Mouse (Mus musculus) midbrain, embryonic 14.5 days (tissue): ENCODE results near the gene Arhgef3. TPM values are rescaled to one million over a fixed set of nuclear protein-coding genes. Genes with fewer than 3 reads are reported as not detected.

ENCODE experiments used
- ATAC-seq: fragments of 200-750 bp; cut with Nextera tagmentation; 2 replicates; pipeline ENCODE4 v1.8.0; 2017; ENCODE audit warnings: moderate number of reproducible peaks, moderate library complexity; ENCODE audit not compliant: low FRiP score, low TSS enrichment
- DNase-seq: peaks from one replicate; pipeline ENCODE4 v3.0.0-alpha.2; 2015
- H3K27ac ChIP-seq: fragments of 300-500 bp; sonication (generic); replicated peaks from 2 replicates; pipeline ENCODE4 v1.5.1; 2014; ENCODE audit warnings: mild to moderate bottlenecking, low read depth, low read length, moderate library complexity
- H3K27me3 ChIP-seq: fragments of 300-500 bp; sonication (generic); 2 replicates; pipeline ENCODE4 v1.6.1; 2014; ENCODE audit warnings: low read length, control low read depth, mixed read lengths; ENCODE audit not compliant: control insufficient read depth, insufficient read depth
- H3K36me3 ChIP-seq: fragments of 300-500 bp; sonication (generic); 2 replicates; pipeline ENCODE4 v1.6.1; 2014; ENCODE audit warnings: low read length, control low read depth; ENCODE audit not compliant: control insufficient read depth, insufficient read depth
- H3K4me1 ChIP-seq: fragments of 300-500 bp; sonication (generic); 2 replicates; pipeline ENCODE4 v1.6.1; 2014; ENCODE audit warnings: mild to moderate bottlenecking, antibody characterized with exemption, low read length, control low read depth; ENCODE audit not compliant: control insufficient read depth, insufficient read depth
- H3K4me2 ChIP-seq: fragments of 300-500 bp; sonication (generic); 2 replicates; pipeline ENCODE4 v1.6.1; 2014; ENCODE audit warnings: mild to moderate bottlenecking, low read length, moderate library complexity
- H3K4me3 ChIP-seq: fragments of 300-500 bp; sonication (generic); replicated peaks from 2 replicates; pipeline ENCODE4 v1.5.1; 2014; ENCODE audit warnings: low read depth, low read length
- H3K9ac ChIP-seq: fragments of 300-500 bp; sonication (generic); replicated peaks from 2 replicates; pipeline ENCODE4 v1.6.1; 2014; ENCODE audit warnings: mild to moderate bottlenecking, low read length, moderate library complexity
- H3K9me3 ChIP-seq: fragments of 300-500 bp; sonication (generic); 2 replicates; pipeline ENCODE4 v1.6.1; 2016; ENCODE audit warnings: low read length, control low read depth, mixed read lengths; ENCODE audit not compliant: control insufficient read depth
- WGBS: fragments of 180-500 bp; shearing (Covaris S2); extraction: QIAGEN DNeasy Blood & Tissue Kit; methylation state at CpG from one replicate; pipeline ENCODE4 v1.1.7; 2014; 5-methylcytosine and 5-hydroxymethylcytosine counted together
- polyA plus RNA-seq: library from polyadenylated mRNA; unstranded; fragments of >200 nt; fragmentation: Nextera tagmentation; extraction: Ambion mirVana; gene quantifications from 2 replicates; pipeline ENCODE4 v1.2.1, GENCODE M21; 2014

The Arhgef3 gene
- polyA plus RNA-seq, 1 experiment from 2014 or later, result 5.3 TPM

DNA sequence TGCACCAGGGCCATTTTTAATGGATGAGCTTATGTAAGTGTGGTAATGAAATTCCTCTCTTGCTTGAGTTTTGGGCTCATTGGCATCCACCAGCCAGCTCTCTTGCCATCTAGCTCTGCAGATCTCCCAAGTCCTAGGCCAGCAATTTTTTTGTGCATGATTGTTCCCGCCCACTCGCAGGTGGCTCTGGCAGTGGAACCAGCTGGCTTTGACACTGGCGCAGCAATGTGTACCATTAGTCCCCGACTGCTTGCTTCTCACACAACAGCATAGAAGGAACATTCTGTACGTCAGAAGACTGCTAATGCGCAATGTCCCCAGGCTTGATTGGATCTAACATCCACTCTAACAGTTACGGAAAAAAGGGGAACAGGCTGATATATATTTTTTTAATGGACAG is 105.0 kb downstream of the Arhgef3 start:
- H3K9me3 ChIP-seq, result no peaks in the 10 kb centered on the region
- no peak overlapping the region for H3K27ac ChIP-seq
- no peak overlapping the region for H3K4me2 ChIP-seq
- ATAC-seq, result no peak
- no peaks in the 10 kb centered on the region for H3K36me3 ChIP-seq
- DNase-seq, result no peak
- 89% methylated on average over 7 of the region's 7 CpGs for WGBS
- no peak overlapping the region for H3K9ac ChIP-seq
- no peak overlapping the region for H3K4me3 ChIP-seq
- no peaks in the 10 kb centered on the region for H3K4me1 ChIP-seq
- no peaks in the 10 kb centered on the region for H3K27me3 ChIP-seq

DNA sequence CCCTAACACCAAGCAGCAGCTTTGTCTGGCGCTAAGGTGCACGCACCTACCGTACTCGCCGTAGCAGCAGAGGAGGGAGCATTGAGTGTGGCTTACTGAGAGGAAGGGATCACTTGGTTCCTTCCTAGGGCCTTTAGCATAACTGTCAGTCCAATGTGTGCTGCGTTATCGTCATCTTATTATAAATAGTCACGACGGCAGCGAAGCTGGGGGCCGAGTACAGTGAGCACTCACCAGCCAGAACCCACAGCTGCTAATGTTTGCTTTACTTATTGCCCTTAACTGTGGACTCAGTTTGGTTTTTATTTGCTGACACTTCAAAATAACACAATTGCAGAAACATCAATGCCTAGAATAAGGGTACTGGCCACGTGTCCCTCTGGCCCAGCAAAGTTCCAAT is 105.6 kb downstream of the Arhgef3 start:
- Histone ChIP-seq H3K27me3 (no peaks in the 10 kb centered on the region), H3K4me2 (no peak overlapping the region), H3K36me3 (no peaks in the 10 kb centered on the region), H3K9ac (no peak overlapping the region), H3K4me3 (no peak overlapping the region), H3K27ac (no peak overlapping the region), H3K9me3 (no peaks in the 10 kb centered on the region), H3K4me1 (no peaks in the 10 kb centered on the region)
- no peak for ATAC-seq
- no peak for DNase-seq
- 87% methylated on average over 12 of the region's 12 CpGs for WGBS

DNA sequence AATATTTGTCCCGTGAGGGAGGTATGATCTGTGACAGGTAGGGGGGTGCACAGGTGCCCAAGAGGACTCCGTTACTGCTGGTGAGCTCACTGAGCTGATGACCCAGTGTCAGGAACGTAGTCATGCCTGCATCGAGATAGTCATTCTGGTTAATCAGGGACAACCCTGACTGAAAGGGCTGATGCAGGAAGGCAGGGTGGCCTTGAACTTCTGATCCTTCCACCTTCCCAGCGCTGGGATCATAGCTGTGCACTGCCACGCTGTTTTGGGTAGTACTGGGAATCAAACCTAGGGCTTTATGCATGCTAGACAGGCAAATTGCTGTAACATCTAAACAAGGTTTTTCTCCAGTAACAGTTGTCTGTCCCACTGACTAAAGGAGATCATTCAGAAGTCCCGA is 109.9 kb downstream of the Arhgef3 start:
- no peak overlapping the region for H3K27ac ChIP-seq
- ATAC-seq, result no peak
- no peaks in the 10 kb centered on the region for H3K36me3 ChIP-seq
- no peak for DNase-seq
- H3K4me2 ChIP-seq, result no peak overlapping the region
- no peak overlapping the region for H3K4me3 ChIP-seq
- no peak overlapping the region for H3K9ac ChIP-seq
- no peaks in the 10 kb centered on the region for H3K9me3 ChIP-seq
- no peaks in the 10 kb centered on the region for H3K4me1 ChIP-seq
- WGBS, result 93% methylated on average over 7 of the region's 7 CpGs
- no peaks in the 10 kb centered on the region for H3K27me3 ChIP-seq

DNA sequence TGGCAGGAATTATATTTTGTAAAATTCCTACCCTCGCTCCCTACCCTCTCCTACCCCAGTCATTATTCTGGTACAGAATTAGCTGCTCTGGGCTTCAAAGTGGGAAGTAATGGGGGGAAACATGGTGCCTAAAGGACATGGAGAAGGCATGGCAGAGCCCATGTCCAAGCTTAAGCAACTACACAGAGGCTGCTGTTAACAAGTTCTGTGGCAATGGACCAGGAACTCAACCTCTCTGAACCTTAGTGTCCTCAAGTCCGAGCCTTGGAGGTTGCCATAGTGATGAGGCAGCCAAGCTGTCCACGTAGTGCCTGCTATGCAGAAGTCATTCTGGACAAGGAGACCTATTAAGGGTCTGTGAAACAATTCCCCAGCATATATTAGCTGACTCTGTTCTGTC is 111.6 kb downstream of the Arhgef3 start:
- Histone ChIP-seq H3K4me3 (no peak overlapping the region), H3K4me1 (peaks cover 7% of the 10 kb centered on the region), H3K27me3 (no peaks in the 10 kb centered on the region), H3K4me2 (no peak overlapping the region), H3K9me3 (no peaks in the 10 kb centered on the region), H3K9ac (no peak overlapping the region), H3K27ac (no peak overlapping the region), H3K36me3 (no peaks in the 10 kb centered on the region)
- ATAC-seq (no peak), DNase-seq (no peak)
- WGBS, result 58% methylated on average over 3 of the region's 3 CpGs

DNA sequence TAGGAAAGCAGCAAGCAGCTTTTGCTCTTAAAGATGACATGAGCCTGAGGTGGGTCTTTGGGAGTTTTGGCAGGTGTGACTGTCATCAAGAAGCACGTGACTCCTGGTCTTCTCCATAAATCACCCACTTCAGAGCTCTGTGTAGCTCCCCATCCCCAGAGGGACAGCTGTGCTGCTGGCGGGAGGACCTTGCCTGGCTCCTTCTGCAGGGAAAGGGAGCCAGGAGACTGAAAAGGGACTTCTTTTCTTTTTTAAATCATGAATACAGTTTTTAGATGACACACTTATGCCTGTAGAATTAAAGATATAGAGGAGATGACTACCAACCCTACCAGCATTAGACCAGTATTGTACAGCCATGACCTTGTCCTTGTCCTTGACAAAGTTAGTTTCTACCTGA is 113.6 kb downstream of the Arhgef3 start:
- Histone ChIP-seq H3K9me3 (no peaks in the 10 kb centered on the region), H3K4me2 (no peak overlapping the region), H3K36me3 (no peaks in the 10 kb centered on the region), H3K4me3 (no peak overlapping the region), H3K9ac (no peak overlapping the region), H3K27ac (no peak overlapping the region), H3K4me1 (peaks cover 7% of the 10 kb centered on the region), H3K27me3 (no peaks in the 10 kb centered on the region)
- no peak for DNase-seq
- no peak for ATAC-seq
- WGBS, result 80% methylated on average over 2 of the region's 2 CpGs

DNA sequence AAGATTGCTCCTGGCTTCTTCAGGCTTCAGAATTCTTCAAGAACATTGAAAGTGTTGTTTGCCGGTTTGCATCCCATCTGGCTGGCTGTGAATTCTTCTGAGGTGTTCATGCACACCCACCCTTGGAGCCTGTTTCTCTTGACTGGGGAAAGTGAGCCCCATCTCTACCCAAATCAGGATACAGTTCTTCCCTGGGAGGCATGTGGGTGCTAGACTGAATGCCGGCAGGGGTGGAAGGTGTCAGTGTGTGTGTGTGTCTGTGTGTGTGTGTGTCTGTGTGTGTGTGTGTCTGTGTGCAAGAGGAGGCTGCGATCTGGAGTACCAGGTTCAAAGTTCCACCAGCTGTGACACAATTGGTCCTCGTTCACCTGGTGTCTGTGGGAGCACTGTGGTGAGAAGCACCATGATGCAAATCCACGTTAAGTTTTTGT is 114.3 kb downstream of the Arhgef3 start:
- Histone ChIP-seq H3K9me3 (no peaks in the 10 kb centered on the region), H3K4me1 (peaks cover 7% of the 10 kb centered on the region), H3K4me2 (no peak overlapping the region), H3K27ac (no peak overlapping the region), H3K9ac (no peak overlapping the region), H3K4me3 (no peak overlapping the region), H3K27me3 (no peaks in the 10 kb centered on the region), H3K36me3 (no peaks in the 10 kb centered on the region)
- ATAC-seq, result no peak
- DNase-seq, result no peak
- WGBS, result 89% methylated on average over 5 of the region's 5 CpGs

DNA sequence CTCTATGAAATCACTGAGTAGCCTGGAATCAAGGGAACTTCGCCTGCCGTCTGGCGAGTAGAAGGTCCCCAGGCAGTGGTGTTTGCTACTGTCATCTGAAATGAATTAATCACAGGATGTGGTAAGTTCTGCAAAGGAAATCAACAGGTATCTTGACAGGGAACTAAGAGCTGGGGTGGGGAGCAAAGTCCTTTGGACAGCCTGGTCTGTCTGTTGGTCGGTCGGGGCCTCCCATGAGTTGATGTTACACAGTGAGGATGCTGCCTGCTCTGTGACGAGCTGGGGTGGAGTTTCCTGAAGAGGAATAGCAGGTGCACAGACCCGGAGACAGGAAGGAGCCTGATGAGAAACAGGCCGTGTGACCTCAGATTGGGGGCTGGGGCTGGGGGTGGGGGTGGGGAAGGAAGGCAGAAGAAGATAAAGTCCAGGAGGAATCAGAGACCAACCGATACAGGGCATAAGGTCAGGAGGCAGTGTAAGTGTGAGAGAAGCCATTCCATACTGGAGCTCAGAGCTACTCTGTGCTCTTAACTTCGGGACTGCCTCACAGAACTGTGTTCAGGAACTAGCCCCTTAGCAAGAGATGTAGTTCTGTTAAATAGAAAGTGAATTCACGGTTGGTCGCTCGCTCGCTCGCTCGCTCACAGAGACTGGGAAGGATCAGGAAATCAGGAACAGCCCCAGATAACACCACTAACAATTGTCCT is 114.9 kb downstream of the Arhgef3 start:
- Histone ChIP-seq H3K9me3 (no peaks in the 10 kb centered on the region), H3K27me3 (no peaks in the 10 kb centered on the region), H3K9ac (no peak overlapping the region), H3K4me3 (no peak overlapping the region), H3K36me3 (no peaks in the 10 kb centered on the region), H3K27ac (no peak overlapping the region), H3K4me1 (peaks cover 7% of the 10 kb centered on the region), H3K4me2 (no peak overlapping the region)
- DNase-seq, result no peak
- no peak for ATAC-seq
- 56% methylated on average over 16 of the region's 16 CpGs for WGBS

DNA sequence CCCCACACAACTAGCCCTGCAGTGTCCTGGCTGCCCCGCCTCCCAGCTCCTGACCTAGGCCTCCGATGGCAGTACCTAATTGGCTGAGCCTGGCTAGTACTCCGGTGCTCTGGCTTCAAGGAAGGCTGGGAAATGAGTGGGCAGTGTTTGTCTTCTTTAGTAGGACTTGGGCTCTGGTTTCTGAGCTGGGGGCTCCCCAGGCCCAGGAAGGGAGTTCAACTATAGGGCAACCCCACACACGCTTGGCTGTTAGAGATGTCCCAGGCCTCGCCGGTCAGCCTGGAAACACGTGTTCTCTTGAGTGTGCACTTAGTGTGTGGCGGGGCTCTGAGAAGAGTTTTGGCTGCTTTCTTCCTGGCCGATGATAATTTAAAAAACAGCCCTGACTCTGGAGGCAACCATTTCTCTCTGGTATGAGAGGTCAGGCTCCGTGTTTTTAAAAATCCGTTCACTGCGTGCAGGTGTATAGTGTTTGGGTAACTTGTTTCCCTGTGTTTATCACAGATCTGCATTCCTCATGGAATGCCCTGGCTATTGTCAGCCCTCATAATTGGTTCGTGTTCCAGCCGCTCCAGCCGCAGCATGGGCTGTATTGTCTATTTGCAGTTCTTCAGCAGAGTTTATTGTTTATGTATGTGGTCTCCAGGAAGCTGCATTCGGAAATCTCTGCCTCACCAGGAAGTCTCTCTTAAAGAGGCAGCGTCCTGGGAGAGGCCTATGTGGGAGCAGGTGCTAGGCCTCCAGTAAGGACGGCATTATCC is 115.7 kb downstream of the Arhgef3 start:
- no peak overlapping the region for H3K4me2 ChIP-seq
- peaks cover 7% of the 10 kb centered on the region for H3K4me1 ChIP-seq
- no peak overlapping the region for H3K27ac ChIP-seq
- H3K36me3 ChIP-seq, result no peaks in the 10 kb centered on the region
- no peaks in the 10 kb centered on the region for H3K27me3 ChIP-seq
- DNase-seq (peak; percentile 39), ATAC-seq (no peak)
- no peak overlapping the region for H3K4me3 ChIP-seq
- H3K9me3 ChIP-seq, result no peaks in the 10 kb centered on the region
- no peak overlapping the region for H3K9ac ChIP-seq
- 36% methylated on average over 18 of the region's 18 CpGs for WGBS

DNA sequence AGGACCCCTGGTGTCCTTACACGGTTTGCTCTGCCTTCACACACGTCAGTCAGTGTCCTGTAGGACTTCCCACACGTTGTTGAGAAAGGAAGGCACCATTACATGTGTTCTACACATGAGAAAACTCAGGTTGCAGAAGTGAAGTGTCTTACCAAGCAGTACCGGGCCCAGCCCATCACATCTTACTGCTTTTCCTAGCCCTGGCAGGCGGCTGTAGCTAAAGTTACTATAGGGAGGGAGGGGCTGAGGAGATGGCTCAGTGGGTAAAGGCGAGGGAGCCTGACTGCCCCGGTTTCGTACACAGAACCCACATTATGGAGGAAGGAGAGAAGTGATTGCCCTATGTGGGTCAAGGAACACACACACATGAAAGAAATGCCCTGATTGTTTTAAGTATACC is 116.8 kb downstream of the Arhgef3 start:
- 82% methylated on average over 8 of the region's 8 CpGs for WGBS
- Histone ChIP-seq H3K9ac (no peak overlapping the region), H3K36me3 (no peaks in the 10 kb centered on the region), H3K9me3 (no peaks in the 10 kb centered on the region), H3K27me3 (no peaks in the 10 kb centered on the region), H3K27ac (no peak overlapping the region), H3K4me2 (no peak overlapping the region), H3K4me1 (peaks cover 7% of the 10 kb centered on the region), H3K4me3 (no peak overlapping the region)
- DNase-seq (no peak), ATAC-seq (no peak)
